Mouse (Mus musculus) liver, embryonic 14.5 days (tissue): Measurements from ENCODE around the gene Akap13.

Experiments used
- CTCF ChIP-seq: IDR thresholded peaks from 2 replicates; pipeline ENCODE4 v1.5.1; 2016; ENCODE audit warnings: antibody characterized with exemption, low read depth, control low read depth
- EP300 ChIP-seq: IDR thresholded peaks from 2 replicates; pipeline ENCODE4 v1.6.1; 2016; ENCODE audit warnings: antibody characterized with exemption, low read depth

DNA sequence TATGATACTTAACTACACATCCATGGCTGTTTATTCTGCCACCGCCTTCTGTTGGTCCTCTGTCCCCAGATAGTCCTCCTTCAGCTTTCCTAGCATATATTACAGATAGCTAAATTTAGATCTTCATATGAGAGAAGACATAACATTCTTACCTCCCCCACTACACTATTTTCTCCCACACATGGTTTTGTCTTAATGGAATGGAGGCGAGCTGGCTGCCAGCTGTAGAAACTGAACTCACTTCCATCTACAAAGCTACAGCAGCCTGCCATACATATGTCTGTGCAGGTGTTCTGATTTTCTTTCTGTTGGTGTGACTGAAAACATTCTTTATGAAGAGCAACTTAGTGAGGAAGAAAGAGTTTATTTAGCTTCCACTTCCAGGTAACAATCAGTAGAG, 277.8 kb downstream of the Akap13 start:
- no peak for TF ChIP-seq CTCF
- no peak for TF ChIP-seq EP300
